Mouse (Mus musculus) cerebellum, adult 9-10 months (tissue): ENCODE measurements at regions not wholly inside any gene's neighbourhood (a gene's known extent, or its start where the extent isn't known, plus 50 kb on each side); places are given as distances from the start of the nearest gene placed in this dataset.

ENCODE experiments used
- DNase-seq: peaks from one replicate; pipeline ENCODE4 v3.0.0; 2022

GRCm38 (mm10) chr1:148901319-148902033, 1059.6 kb downstream of the Pla2g4a start:
- DNase-seq: no peak

GRCm38 (mm10) chr1:148870788-148871187, 1090.3 kb downstream of the Pla2g4a start:
- no peak for DNase-seq

- no peak for DNase-seq
These were observed 1097.5 kb downstream of the Pla2g4a start for GRCm38 (mm10) chr1:148863582-148863981.

- no peak for DNase-seq
These were observed 1108.1 kb downstream of the Pla2g4a start for GRCm38 (mm10) chr1:148852990-148853389.

GRCm38 (mm10) chr1:148846595-148846994, 1114.5 kb downstream of the Pla2g4a start:
- no peak for DNase-seq

- no peak for DNase-seq
These were observed 1137.9 kb downstream of the Pla2g4a start for GRCm38 (mm10) chr1:148823146-148823545.

- DNase-seq: no peak
These were observed 1152.4 kb downstream of the Pla2g4a start for GRCm38 (mm10) chr1:148808707-148809106.

GRCm38 (mm10) chr1:148797110-148797509, 1164.0 kb downstream of the Pla2g4a start:
- no peak for DNase-seq

- DNase-seq: no peak
These were observed 1210.3 kb downstream of the Pla2g4a start for GRCm38 (mm10) chr1:148750806-148751205.

GRCm38 (mm10) chr1:148722106-148722505, 1239.0 kb downstream of the Pla2g4a start:
- DNase-seq: no peak

GRCm38 (mm10) chr1:148721409-148721808, 1239.7 kb downstream of the Pla2g4a start:
- DNase-seq: no peak

GRCm38 (mm10) chr1:148720980-148721379, 1240.1 kb downstream of the Pla2g4a start:
- DNase-seq: no peak

GRCm38 (mm10) chr1:148708084-148708483, 1253.0 kb downstream of the Pla2g4a start:
- no peak for DNase-seq

GRCm38 (mm10) chr1:148707657-148708056, 1253.4 kb downstream of the Pla2g4a start:
- DNase-seq: no peak

GRCm38 (mm10) chr1:148706271-148706807, 1254.8 kb downstream of the Pla2g4a start:
- DNase-seq: no peak

- DNase-seq: no peak
These were observed 1260.5 kb downstream of the Pla2g4a start for GRCm38 (mm10) chr1:148700599-148700954.

GRCm38 (mm10) chr1:148699854-148700598, 1261.1 kb downstream of the Pla2g4a start:
- no peak for DNase-seq

- no peak for DNase-seq
These were observed 1271.0 kb downstream of the Pla2g4a start for GRCm38 (mm10) chr1:148690085-148690484.

- no peak for DNase-seq
These were observed 1271.5 kb downstream of the Pla2g4a start for GRCm38 (mm10) chr1:148689618-148690017.

- no peak for DNase-seq
These were observed 1285.6 kb downstream of the Pla2g4a start for GRCm38 (mm10) chr1:148675516-148675915.

GRCm38 (mm10) chr1:148664409-148664808, 1296.7 kb downstream of the Pla2g4a start:
- DNase-seq: no peak

- no peak for DNase-seq
These were observed 1304.1 kb downstream of the Pla2g4a start for GRCm38 (mm10) chr1:148656990-148657389.
